Mouse (Mus musculus) cerebellum, adult 2 months (tissue): ENCODE results near the gene Atad3a.

Experiments
- CTCF ChIP-seq: fragments of 200-500 bp; IDR thresholded peaks from 2 replicates; pipeline ENCODE4 v1.5.1; 2011; ENCODE audit warnings: low read depth, mild to moderate bottlenecking, control low read depth, low read length, moderate library complexity, borderline replicate concordance; ENCODE audit not compliant: insufficient read depth
- POLR2A ChIP-seq: fragments of 200-500 bp; IDR thresholded peaks from 2 replicates; pipeline ENCODE4 v1.6.1; 2011; ENCODE audit warnings: low read length, control low read depth, borderline replicate concordance; ENCODE audit not compliant: insufficient read depth

DNA sequence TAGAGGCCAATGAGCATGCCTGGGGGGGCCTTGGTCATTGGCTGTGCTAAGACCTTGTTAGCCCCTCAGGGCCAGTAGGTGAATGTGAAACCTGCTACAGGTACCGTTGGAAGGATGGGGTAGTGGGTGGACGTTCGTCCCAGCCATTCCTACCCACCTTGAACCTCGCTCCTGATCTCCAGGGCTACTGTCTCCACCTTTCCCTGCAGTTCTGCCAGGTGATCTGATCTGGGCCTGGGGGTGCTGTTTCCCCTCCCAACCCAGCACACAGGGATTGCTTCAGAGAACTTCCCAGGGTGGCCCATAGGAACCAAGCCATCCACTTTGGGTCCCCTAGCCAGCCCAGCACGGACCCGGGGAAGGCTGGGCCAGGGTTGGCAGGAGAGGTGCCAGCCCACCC lies 21.7 kb downstream of the Atad3a start:
- no peak for TF ChIP-seq CTCF
- no peak for TF ChIP-seq POLR2A
